In the genomic region with DNA sequence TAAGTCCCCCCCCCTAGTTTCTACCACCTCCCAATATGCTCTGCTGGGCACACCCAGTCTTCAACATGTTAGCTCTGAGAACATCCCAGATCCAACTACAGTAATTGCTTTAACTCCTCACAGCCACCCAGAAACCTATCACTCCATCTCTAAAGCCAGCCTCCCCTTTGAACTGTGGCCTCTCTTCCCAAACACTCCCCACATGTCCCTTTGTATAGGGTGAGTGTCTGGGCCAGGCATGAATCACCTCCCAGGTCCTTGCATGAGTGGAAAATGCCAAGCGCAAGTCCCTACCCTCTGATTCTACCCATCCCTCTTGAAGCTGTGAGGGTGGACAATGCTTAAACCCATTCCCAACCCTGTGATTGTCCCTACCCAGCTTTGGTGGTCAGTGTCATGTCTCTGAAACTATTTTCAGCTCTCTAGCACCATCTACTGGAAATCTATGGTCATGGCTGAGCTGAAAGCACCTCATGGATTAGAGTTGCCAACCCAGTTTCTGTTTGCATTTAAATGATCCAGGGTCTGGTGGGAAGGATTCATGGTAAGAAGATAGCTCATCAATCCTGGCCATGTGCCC, we compare ENCODE assay signal across 9 mouse cellular contexts.
A peak's percentile ranks its signal among the peaks of the same experiment; 100 is the strongest.
DNase-seq lines count a peak whose midpoint lies in the region; ATAC-seq and TF ChIP-seq lines count a peak whose summit lies in the region.
"Had no signal": no experiment of that assay in that cellular context is flagged by ENCODE, and none has a peak within 500 bp of the region (broad histone marks: within the 10 kb centered on the region; RNA-seq: fewer than 3 reads in every experiment).

No protein-coding gene starts in this region.

- ATAC-seq in hindbrain, embryonic 12.5 days (ENCODE audit: low FRiP score): peak; percentile 52
- peak; percentile 78 for ATAC-seq in midbrain, embryonic 13.5 days

- H3K27me3 ChIP-seq in MEL (ENCODE audit: control insufficient read depth in 1 of 2, insufficient read depth in 2 of 2, low read length in 2 of 2): no peaks in the 10 kb centered on the region
- 0 out of 2 replicates have a peak, but pooled peaks cover 3% of the 10 kb centered on the region for H3K27me3 ChIP-seq in hindbrain, embryonic 12.5 days
- no peaks in the 10 kb centered on the region for H3K27me3 ChIP-seq in midbrain, embryonic 13.5 days
- H3K27me3 ChIP-seq: heart, embryonic 13.5 days had no signal

- H3K79me2 ChIP-seq in MEL (ENCODE audit: control insufficient read depth, insufficient read depth, low read length, poor library complexity): no peaks in the 10 kb centered on the region

- intact Hi-C loops in left cerebral cortex, adult 2 months (cut with DNase I): loop anchor here (1.0 to 10.0 kb wide), 5 partner anchors 62 to 1386 kb away; no protein-coding TSS in a partner anchor

- TF ChIP-seq CTCF in MEL (IDR thresholded peaks at IDR 0.05 in 2 of 3, conservative IDR thresholded peaks at IDR 0.05 in 1 of 3; ENCODE audit: control insufficient read depth in 1 of 3, insufficient read depth in 1 of 3, low read depth in 2 of 3, low read length in 3 of 3, poor library complexity in 1 of 3, severe bottlenecking in 1 of 3): peak; percentile 18 to 66 (median 61); a peak in 5 of 6 replicates
- peak; percentile 89 for TF ChIP-seq CTCF in left cerebral cortex, adult 2 months (IDR thresholded peaks at IDR 0.05)

- no peak overlapping the region for H3K4me3 ChIP-seq in MEL (ENCODE audit: control insufficient read depth in 1 of 2, insufficient read depth in 1 of 2, low read depth in 2 of 2, low read length in 2 of 2)
- H3K4me3 ChIP-seq in hindbrain, embryonic 12.5 days: no peak overlapping the region
- H3K4me3 ChIP-seq in left cerebral cortex, adult 2 months: no peak overlapping the region
- no peak overlapping the region for H3K4me3 ChIP-seq in midbrain, embryonic 13.5 days (replicated peaks)
- H3K4me3 ChIP-seq: heart, embryonic 13.5 days had no signal

- TF ChIP-seq EP300 in MEL (IDR thresholded peaks at IDR 0.05; ENCODE audit: low read depth in 1 of 2, low read length in 2 of 2): no peak

- H3K4me2 ChIP-seq in hindbrain, embryonic 12.5 days (replicated peaks): no peak overlapping the region
- no peak overlapping the region for H3K4me2 ChIP-seq in midbrain, embryonic 13.5 days (replicated peaks)
- H3K4me2 ChIP-seq: heart, embryonic 13.5 days had no signal

- peak; percentile 63 for TF ChIP-seq RAD21 in MEL (IDR thresholded peaks at IDR 0.05; ENCODE audit: low read depth, low read length)

- peak; percentile 38 for DNase-seq in adrenal gland, postnatal 14 days
- DNase-seq in adrenal gland, adult 2 months: no peak
- DNase-seq in MEL (ENCODE audit: low read depth, low spot score): peak; percentile 30
- peak; percentile 56 for DNase-seq in embryo, embryonic 11.5 days (ENCODE audit: low read depth, low spot score)
- peak; percentile 39 for DNase-seq in left cerebral cortex, adult 2 months (ENCODE audit: extremely low spot score in 1 of 2, low spot score in 2 of 2)
- peak; percentile 13 for DNase-seq in thymus, postnatal 4 days

- H3K36me3 ChIP-seq in MEL (ENCODE audit: control insufficient read depth in 1 of 2, insufficient read depth in 2 of 2, low read length in 2 of 2): no peaks in the 10 kb centered on the region
- H3K36me3 ChIP-seq in hindbrain, embryonic 12.5 days: no peaks in the 10 kb centered on the region
- no peaks in the 10 kb centered on the region for H3K36me3 ChIP-seq in midbrain, embryonic 13.5 days
- H3K36me3 ChIP-seq: heart, embryonic 13.5 days had no signal

- no peak overlapping the region for H3K27ac ChIP-seq in MEL (ENCODE audit: control insufficient read depth, low read depth, low read length)
- H3K27ac ChIP-seq in hindbrain, embryonic 12.5 days: no peak overlapping the region
- no peak overlapping the region for H3K27ac ChIP-seq in left cerebral cortex, adult 2 months
- H3K27ac ChIP-seq in midbrain, embryonic 13.5 days: no peak overlapping the region
- H3K27ac ChIP-seq: heart, embryonic 13.5 days had no signal

- H3K9ac ChIP-seq in MEL (ENCODE audit: control insufficient read depth, low read depth, low read length, poor library complexity, severe bottlenecking): no peak overlapping the region
- no peak overlapping the region for H3K9ac ChIP-seq in hindbrain, embryonic 12.5 days
- no peak overlapping the region for H3K9ac ChIP-seq in midbrain, embryonic 13.5 days (replicated peaks)
- H3K9ac ChIP-seq: heart, embryonic 13.5 days had no signal

- TF ChIP-seq POLR2A in MEL (IDR thresholded peaks at IDR 0.05; ENCODE audit: control insufficient read depth in 1 of 2, insufficient read depth in 1 of 2, low read depth in 1 of 2, low read length in 2 of 2, poor library complexity in 1 of 2): no peak

- WGBS in hindbrain, embryonic 12.5 days: 86% methylated on average over 1 of the region's 1 CpGs
- WGBS in midbrain, embryonic 13.5 days: 75% methylated on average over 1 of the region's 1 CpGs

- no peaks in the 10 kb centered on the region for H3K4me1 ChIP-seq in MEL (ENCODE audit: control insufficient read depth in 1 of 2, insufficient read depth in 2 of 2, low read length in 2 of 2)
- H3K4me1 ChIP-seq in hindbrain, embryonic 12.5 days: peaks cover 5% of the 10 kb centered on the region; the same call in 1 of the 2 replicates
- peaks cover 10% of the 10 kb centered on the region for H3K4me1 ChIP-seq in midbrain, embryonic 13.5 days (replicated peaks)

- H3K9me3 ChIP-seq in MEL (replicated peaks; ENCODE audit: insufficient read depth, low read length): no peaks in the 10 kb centered on the region
- H3K9me3 ChIP-seq in hindbrain, embryonic 12.5 days (replicated peaks): no peaks in the 10 kb centered on the region
- H3K9me3 ChIP-seq in midbrain, embryonic 13.5 days: no peaks in the 10 kb centered on the region
- H3K9me3 ChIP-seq: heart, embryonic 13.5 days had no signal

TF ChIP-seq in MEL, 35 proteins besides CTCF, POLR2A, EP300 and RAD21:
- TF ChIP-seq ZC3H11A (IDR thresholded peaks at IDR 0.05; ENCODE audit: low read depth, low read length) (peak; percentile 28; the same call in 1 of the 2 replicates), GATA1 (IDR thresholded peaks at IDR 0.05; ENCODE audit: low read depth, low read length) (no peak), SMC3 (IDR thresholded peaks at IDR 0.05; ENCODE audit: low read depth, low read length) (peak; percentile 59)
